Mouse (Mus musculus) embryonic fibroblast, embryonic 13.5 days (primary cell): Measurements from ENCODE around the gene Slc5a5. TPM values are rescaled to one million over a fixed set of nuclear protein-coding genes. Genes with fewer than 3 reads are reported as not detected.

Source experiments
- H3K27ac ChIP-seq: 2 replicates; pipeline ENCODE4 v1.5.1; 2012; ENCODE audit warnings: low read length, control low read depth, inconsistent platforms; ENCODE audit not compliant: insufficient read depth
- H3K4me1 ChIP-seq: 2 replicates; pipeline ENCODE4 v1.6.1; 2011; ENCODE audit warnings: low read length; ENCODE audit not compliant: control insufficient read depth, insufficient read depth
- H3K4me3 ChIP-seq: 2 replicates; pipeline ENCODE4 v1.5.1; 2011; ENCODE audit warnings: mild to moderate bottlenecking, control low read depth, low read length; ENCODE audit not compliant: insufficient read depth
- CTCF ChIP-seq: IDR thresholded peaks from 2 replicates; pipeline ENCODE4 v1.5.1; 2011; ENCODE audit warnings: mild to moderate bottlenecking, control low read depth, low read length, moderate library complexity, borderline replicate concordance; ENCODE audit not compliant: insufficient read depth
- POLR2A ChIP-seq: IDR thresholded peaks from 2 replicates; pipeline ENCODE4 v1.6.1; 2011; ENCODE audit warnings: low read depth, mild to moderate bottlenecking, control low read depth, low read length, moderate library complexity
- polyA plus RNA-seq: library from polyadenylated mRNA; stranded (reverse); fragments of >200 nt; gene quantifications from 2 replicates; pipeline ENCODE4 v1.2.4, GENCODE M21; 2011; ENCODE audit warnings: low read depth; ENCODE audit not compliant: missing spikeins, insufficient read length

The Slc5a5 gene
- polyA plus RNA-seq, 1 experiment, result 0.30 TPM

GRCm38 (mm10) chr8:70846371-70847154 is 46.0 kb downstream of the Slc5a5 start:
- TF ChIP-seq POLR2A, result no peak
- no peak for TF ChIP-seq CTCF
- H3K4me1 ChIP-seq, result no peaks in the 10 kb centered on the region
- H3K27ac ChIP-seq, result no peak overlapping the region
- H3K4me3 ChIP-seq, result no peak overlapping the region

- Histone ChIP-seq H3K4me3 (no peak overlapping the region), H3K27ac (no peak overlapping the region), H3K4me1 (no peaks in the 10 kb centered on the region)
- no peak for TF ChIP-seq POLR2A
- TF ChIP-seq CTCF, result no peak
Measured at GRCm38 (mm10) chr8:70845108-70845507, 47.4 kb downstream of the Slc5a5 start.

GRCm38 (mm10) chr8:70844523-70844922 is 48.0 kb downstream of the Slc5a5 start:
- TF ChIP-seq POLR2A (no peak), CTCF (peak; percentile 81)
- Histone ChIP-seq H3K4me1 (no peaks in the 10 kb centered on the region), H3K27ac (no peak overlapping the region), H3K4me3 (no peak overlapping the region)

- no peak overlapping the region for H3K27ac ChIP-seq
- no peak overlapping the region for H3K4me3 ChIP-seq
- TF ChIP-seq CTCF, result no peak
- TF ChIP-seq POLR2A, result no peak
- no peaks in the 10 kb centered on the region for H3K4me1 ChIP-seq
Measured at GRCm38 (mm10) chr8:70843941-70844340, 48.6 kb downstream of the Slc5a5 start.

- TF ChIP-seq CTCF (no peak), POLR2A (no peak)
- no peak overlapping the region for H3K4me3 ChIP-seq
- no peak overlapping the region for H3K27ac ChIP-seq
- no peaks in the 10 kb centered on the region for H3K4me1 ChIP-seq
Measured at GRCm38 (mm10) chr8:70843214-70843773, 49.3 kb downstream of the Slc5a5 start.

- TF ChIP-seq POLR2A, result no peak
- TF ChIP-seq CTCF, result no peak
- H3K27ac ChIP-seq, result no peak overlapping the region
- no peaks in the 10 kb centered on the region for H3K4me1 ChIP-seq
- no peak overlapping the region for H3K4me3 ChIP-seq
Measured at GRCm38 (mm10) chr8:70842484-70842883, 50.1 kb downstream of the Slc5a5 start.

- Histone ChIP-seq H3K4me3 (no peak overlapping the region), H3K27ac (no peak overlapping the region), H3K4me1 (no peaks in the 10 kb centered on the region)
- TF ChIP-seq POLR2A (no peak), CTCF (peak; percentile 75)
Measured at GRCm38 (mm10) chr8:70841147-70842072, 51.1 kb downstream of the Slc5a5 start.

GRCm38 (mm10) chr8:70840590-70840989 is 52.0 kb downstream of the Slc5a5 start:
- Histone ChIP-seq H3K4me3 (no peak overlapping the region), H3K27ac (no peak overlapping the region), H3K4me1 (no peaks in the 10 kb centered on the region)
- TF ChIP-seq CTCF, result no peak
- no peak for TF ChIP-seq POLR2A

- peak within 1 kb of the TSS; percentile 61 for H3K4me3 ChIP-seq
- peak within 1 kb of the TSS; percentile 74 for H3K27ac ChIP-seq
- H3K4me1 ChIP-seq, result no peaks in the 10 kb centered on the region
- TF ChIP-seq CTCF, result no peak
- TF ChIP-seq POLR2A, result peak; percentile 100
Measured at GRCm38 (mm10) chr8:70839408-70840351, 52.9 kb downstream of the Slc5a5 start, which contains the start of gene Arrdc2. Arrdc2 (minus strand) TSS chr8:70839720.
